In genomic region chr2:17301379-17301778, GRCm38 (mm10) we compare ENCODE assay signal across 8 mouse cellular contexts.
"Had no signal": no experiment of that assay in that cellular context is flagged by ENCODE, and none has a peak within 500 bp of the region (broad histone marks: within the 10 kb centered on the region; RNA-seq: fewer than 3 reads in every experiment).

No protein-coding gene starts in this region.

- DNase-seq: kidney, adult 11 months; kidney, adult 8-10 months; kidney, postnatal 14 days; kidney, postnatal 4 days; liver; midbrain, embryonic 14.5 days; thymus, adult 2 months; thymus, postnatal 14 days had no signal
